Comparison of ENCODE assay signal across 26 mouse cellular contexts in the genomic region with DNA sequence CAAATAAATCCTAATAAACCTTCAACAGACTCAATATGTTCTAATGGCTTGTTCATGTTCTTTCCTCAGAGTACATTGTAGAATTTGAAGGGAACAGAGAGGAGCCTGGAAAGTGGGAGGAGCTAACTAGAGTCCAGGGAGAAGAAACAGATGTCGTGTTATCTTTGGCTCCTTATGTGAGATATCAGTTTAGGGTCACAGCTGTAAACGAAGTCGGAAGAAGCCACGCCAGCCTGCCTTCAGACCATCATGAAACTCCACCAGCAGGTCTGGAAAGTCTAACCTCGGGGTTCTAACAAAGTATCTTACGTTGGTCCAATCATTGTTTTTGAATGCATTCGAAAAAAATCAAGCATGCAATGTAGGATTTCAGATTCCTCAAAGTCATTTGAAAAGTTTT.
DNase-seq lines count a peak whose midpoint lies in the region; ATAC-seq and TF ChIP-seq lines count a peak whose summit lies in the region.
"Had no signal": no experiment of that assay in that cellular context is flagged by ENCODE, and none has a peak within 500 bp of the region (broad histone marks: within the 10 kb centered on the region; RNA-seq: fewer than 3 reads in every experiment).

No protein-coding gene starts in this region.

- DNase-seq in kidney, postnatal 0 days (ENCODE audit: low spot score) = peak; percentile 40
- DNase-seq in kidney, postnatal 36 days = no peak
- DNase-seq in c-Kit-negative CD71-positive TER-119-positive erythroid progenitor cells, embryonic 14.5 days (ENCODE audit: low read depth, low spot score) = peak; percentile 26
- DNase-seq in liver = peak; percentile 61
- no peak for DNase-seq in right cerebral cortex, postnatal 25 days
- no peak for DNase-seq in cerebellum, adult 9-11 months
- no peak for DNase-seq in adrenal gland, adult (ENCODE audit: inconsistent age in 2 of 2, low spot score in 1 of 2)
- DNase-seq: adrenal gland, adult 2 months; cerebellum, adult 8-10 months; gastrocnemius, adult 2 months; kidney, postnatal 4 days; lung, adult 2 months; lung, postnatal 14 days; thymus, postnatal 25 days had no signal

- no peaks in the 10 kb centered on the region for H3K9me3 ChIP-seq in kidney, postnatal 0 days (replicated peaks; ENCODE audit: low read length)
- no peaks in the 10 kb centered on the region for H3K9me3 ChIP-seq in liver, embryonic 16.5 days (replicated peaks; ENCODE audit: control insufficient read depth, low read length)
- H3K9me3 ChIP-seq: embryonic facial prominence, embryonic 12.5 days; forebrain, embryonic 13.5 days; hindbrain, embryonic 12.5 days; limb, embryonic 12.5 days; megakaryocyte, embryonic 14.5 days; midbrain, embryonic 15.5 days; neural tube, embryonic 13.5 days had no signal

- H3K36me3 ChIP-seq in kidney, postnatal 0 days (ENCODE audit: insufficient read depth, low read length) = no peaks in the 10 kb centered on the region
- no peaks in the 10 kb centered on the region for H3K36me3 ChIP-seq in liver, embryonic 16.5 days (ENCODE audit: control insufficient read depth, insufficient read depth)
- H3K36me3 ChIP-seq: embryonic facial prominence, embryonic 12.5 days; hindbrain, embryonic 12.5 days; limb, embryonic 12.5 days; midbrain, embryonic 15.5 days had no signal

- no peak overlapping the region for H3K4me3 ChIP-seq in kidney, postnatal 0 days (replicated peaks; ENCODE audit: low read depth, low read length)
- no peak overlapping the region for H3K4me3 ChIP-seq in liver, embryonic 16.5 days (ENCODE audit: low read depth, low read length)
- H3K4me3 ChIP-seq: embryonic facial prominence, embryonic 12.5 days; forebrain, embryonic 13.5 days; gastrocnemius, adult 2 months; hindbrain, embryonic 12.5 days; limb, embryonic 12.5 days; megakaryocyte, embryonic 14.5 days; midbrain, embryonic 15.5 days; myocyte; neural tube, embryonic 13.5 days had no signal

- no peak overlapping the region for H3K9ac ChIP-seq in kidney, postnatal 0 days (ENCODE audit: low read depth, low read length)
- H3K9ac ChIP-seq in liver, embryonic 16.5 days (ENCODE audit: low read depth, low read length) = no peak overlapping the region
- H3K9ac ChIP-seq: embryonic facial prominence, embryonic 12.5 days; forebrain, embryonic 13.5 days; hindbrain, embryonic 12.5 days; limb, embryonic 12.5 days; midbrain, embryonic 15.5 days; neural tube, embryonic 13.5 days had no signal

- ATAC-seq in kidney, postnatal 0 days (replicated peaks; ENCODE audit: low FRiP score, low read depth) = no peak
- peak; percentile 96 for ATAC-seq in liver, embryonic 16.5 days (ENCODE audit: low read depth)
- ATAC-seq: CD4-positive, CD25-positive, alpha-beta regulatory T cell, adult 4 months; forebrain, embryonic 13.5 days; intestine, postnatal 0 days; midbrain, embryonic 15.5 days; Patski had no signal

- no peak overlapping the region for H3K27ac ChIP-seq in kidney, postnatal 0 days
- peak overlapping the region; percentile 44; the same call in 1 of the 2 replicates for H3K27ac ChIP-seq in liver, embryonic 16.5 days (ENCODE audit: low read length)
- H3K27ac ChIP-seq: embryonic facial prominence, embryonic 12.5 days; forebrain, embryonic 13.5 days; gastrocnemius, adult 2 months; hindbrain, embryonic 12.5 days; limb, embryonic 12.5 days; midbrain, embryonic 15.5 days; neural tube, embryonic 13.5 days had no signal

- 41% methylated on average over 7 of the region's 7 CpGs for WGBS in kidney, postnatal 0 days
- 21% methylated on average over 7 of the region's 7 CpGs for WGBS in liver, embryonic 16.5 days (ENCODE audit: insufficient replicate concordance)

- H3K27me3 ChIP-seq in kidney, postnatal 0 days (ENCODE audit: insufficient read depth, low read length) = no peaks in the 10 kb centered on the region
- H3K27me3 ChIP-seq in liver, embryonic 16.5 days (ENCODE audit: control insufficient read depth, insufficient read depth, low read depth, low read length) = no peaks in the 10 kb centered on the region
- H3K27me3 ChIP-seq: embryonic facial prominence, embryonic 12.5 days; forebrain, embryonic 13.5 days; hindbrain, embryonic 12.5 days; limb, embryonic 12.5 days; megakaryocyte, embryonic 14.5 days; midbrain, embryonic 15.5 days; neural tube, embryonic 13.5 days had no signal

- no peak for TF ChIP-seq CTCF in kidney, postnatal 0 days (IDR thresholded peaks at IDR 0.05; ENCODE audit: low read depth)

- no peak overlapping the region for H3K4me2 ChIP-seq in kidney, postnatal 0 days (ENCODE audit: low read length)
- H3K4me2 ChIP-seq in liver, embryonic 16.5 days (ENCODE audit: low read depth, low read length) = no peak overlapping the region
- H3K4me2 ChIP-seq: embryonic facial prominence, embryonic 12.5 days; forebrain, embryonic 13.5 days; hindbrain, embryonic 12.5 days; limb, embryonic 12.5 days; midbrain, embryonic 15.5 days; neural tube, embryonic 13.5 days had no signal

- no peaks in the 10 kb centered on the region for H3K4me1 ChIP-seq in kidney, postnatal 0 days (replicated peaks; ENCODE audit: insufficient read depth, low read length)
- H3K4me1 ChIP-seq in liver, embryonic 16.5 days (ENCODE audit: control insufficient read depth, low read depth, low read length) = no peaks in the 10 kb centered on the region; the same call in 1 of the 2 replicates
- H3K4me1 ChIP-seq: embryonic facial prominence, embryonic 12.5 days; forebrain, embryonic 13.5 days; hindbrain, embryonic 12.5 days; limb, embryonic 12.5 days; midbrain, embryonic 15.5 days; neural tube, embryonic 13.5 days had no signal

Comparison
In these comparisons a context has a peak if more than half of its experiments do, and no peak if none do; other contexts are left out.
1. DNase-seq: peak in kidney, postnatal 0 days (single experiment), c-Kit-negative CD71-positive TER-119-positive erythroid progenitor cells, embryonic 14.5 days (single experiment) and liver (single experiment); none in kidney, postnatal 36 days (0 of 2), right cerebral cortex, postnatal 25 days (single experiment), cerebellum, adult 9-11 months (single experiment) and adrenal gland, adult (0 of 2).